Mouse (Mus musculus) kidney, adult 18-20 months (tissue): Measurements from ENCODE around the gene Phlpp2.

Experiments used
- DNase-seq: peaks from one replicate; pipeline ENCODE4 v3.0.0; 2021

The Phlpp2 gene

DNA sequence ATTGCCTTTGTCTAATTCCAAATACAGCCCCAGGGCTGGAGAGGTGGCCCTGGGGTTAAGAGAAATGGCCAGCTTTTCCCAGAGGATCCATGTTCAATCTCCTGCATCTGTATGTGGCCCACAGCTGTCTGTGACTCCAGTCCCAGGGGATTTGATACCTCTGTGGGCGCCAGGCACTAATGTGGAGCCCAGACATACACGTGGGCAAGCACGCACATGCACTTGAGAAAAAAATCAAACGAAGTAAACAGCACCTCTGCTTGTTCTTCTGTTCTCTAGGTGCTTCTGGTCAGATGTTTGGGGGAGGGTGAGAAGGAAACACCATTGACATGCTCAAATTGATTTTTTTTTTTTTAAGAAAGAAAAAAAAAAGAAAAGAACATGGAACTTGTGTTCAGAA is 95.8 kb downstream of the Phlpp2 start:
- DNase-seq = no peak

DNA sequence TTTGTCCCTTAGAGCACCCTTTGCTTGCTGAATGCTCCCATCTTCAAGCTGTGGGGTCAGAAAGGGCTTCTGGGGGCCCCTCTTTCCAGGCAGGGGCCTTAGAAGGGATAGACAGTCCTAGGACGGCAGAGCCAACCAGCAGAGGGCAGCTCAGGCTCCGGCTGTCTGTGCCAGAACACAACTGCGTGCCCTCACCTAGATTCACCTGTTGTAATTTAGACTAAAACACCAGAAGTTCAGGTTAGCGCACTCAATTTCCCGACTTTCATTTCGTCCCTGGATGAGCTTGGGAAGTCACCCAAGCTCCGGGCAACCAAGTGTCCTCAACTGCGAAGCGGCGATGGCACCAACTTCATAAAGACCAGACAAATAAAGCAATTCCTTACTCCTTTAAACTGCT is 100.5 kb downstream of the Phlpp2 start:
- DNase-seq = no peak

DNA sequence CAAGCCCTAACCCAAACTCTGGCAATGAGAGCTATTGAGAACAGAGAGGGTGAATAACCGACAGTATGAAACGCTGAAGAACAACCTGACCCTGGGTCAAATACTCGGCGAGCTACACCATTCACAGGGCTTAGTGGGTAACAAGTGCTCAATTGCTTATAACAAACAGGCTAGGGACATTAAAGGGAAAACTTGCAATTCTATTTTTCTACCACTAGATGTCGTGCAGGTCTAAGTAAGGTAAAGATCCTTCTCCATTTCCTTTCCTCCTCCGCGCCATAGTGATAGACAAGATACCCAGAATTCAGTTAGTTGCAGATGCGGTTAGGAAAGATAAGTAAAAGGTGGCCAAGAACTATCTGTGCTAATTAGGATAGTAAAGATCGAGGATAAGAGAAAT is 102.0 kb downstream of the Phlpp2 start:
- DNase-seq = no peak

DNA sequence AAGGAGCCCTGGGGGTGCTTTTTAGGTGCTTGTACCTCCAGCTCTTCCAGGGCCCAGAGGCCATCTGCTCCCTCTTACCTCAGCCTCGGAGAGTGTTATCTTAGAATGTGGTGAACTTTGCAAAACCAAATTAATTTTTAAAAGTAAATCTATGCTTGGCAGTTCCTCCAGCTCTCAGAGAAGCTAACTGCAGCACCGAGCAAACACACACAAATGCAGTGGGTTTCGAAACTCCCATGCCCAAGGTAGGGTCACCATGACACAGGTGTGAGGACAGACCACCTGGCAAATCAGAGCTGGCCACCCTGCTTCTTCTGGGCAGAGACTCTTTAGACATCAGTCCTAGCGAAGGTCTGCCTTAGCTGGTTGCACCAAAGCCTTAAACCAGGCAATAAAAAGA is 104.6 kb downstream of the Phlpp2 start:
- no peak for DNase-seq

DNA sequence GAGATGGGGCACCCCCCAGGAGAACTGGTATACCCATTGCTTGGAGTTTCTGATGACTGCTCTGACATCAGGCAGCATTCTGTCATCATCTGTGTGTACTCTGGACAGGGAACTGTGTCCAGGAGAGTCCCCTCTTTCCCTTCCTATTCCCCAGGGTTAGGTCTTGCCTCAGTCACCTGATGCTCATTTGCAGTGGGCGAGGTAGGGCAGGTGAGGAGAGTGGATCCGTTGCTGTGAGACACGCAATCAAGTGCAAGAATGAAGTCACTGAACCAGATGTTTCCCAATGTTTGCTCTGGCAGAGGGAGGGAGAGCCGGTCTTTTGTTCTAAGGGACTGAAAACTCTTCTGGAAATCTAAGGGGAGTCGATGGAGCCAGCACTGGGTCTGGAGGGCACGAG is 111.0 kb downstream of the Phlpp2 start:
- no peak for DNase-seq

DNA sequence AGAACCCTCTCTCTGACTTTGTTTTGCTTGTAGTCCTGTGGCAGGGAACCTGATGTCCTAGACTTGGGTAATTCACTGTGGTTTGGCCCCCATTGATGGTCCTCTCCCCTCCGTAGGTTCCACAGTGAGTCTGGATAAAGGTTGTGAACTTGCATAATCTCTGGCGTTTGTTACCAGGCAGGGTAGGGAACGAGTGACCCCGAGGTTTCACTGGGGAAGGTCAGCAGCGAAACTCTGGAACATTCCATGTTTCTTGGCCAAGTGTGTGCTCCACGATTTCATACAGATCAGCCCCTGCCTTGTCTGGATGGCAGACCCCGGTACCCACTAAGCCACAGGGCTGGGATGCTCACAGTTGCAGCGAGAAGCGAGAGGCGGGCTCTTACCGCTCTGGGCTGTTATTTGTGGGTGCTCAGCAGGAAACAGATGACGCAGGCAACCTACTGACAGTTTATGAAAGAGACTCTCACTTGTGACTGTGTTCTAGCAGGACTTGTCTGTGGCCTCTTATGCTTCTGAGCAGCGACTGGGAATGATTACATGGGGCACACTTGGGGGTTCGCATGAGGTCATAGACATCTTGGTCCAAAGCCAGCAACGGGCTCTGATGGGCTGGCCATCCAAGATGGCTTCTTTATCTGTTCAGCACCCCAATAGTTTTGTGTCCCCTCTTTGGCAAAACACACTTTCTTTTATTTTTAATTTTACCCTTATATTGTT is 114.2 kb downstream of the Phlpp2 start:
- DNase-seq = no peak

DNA sequence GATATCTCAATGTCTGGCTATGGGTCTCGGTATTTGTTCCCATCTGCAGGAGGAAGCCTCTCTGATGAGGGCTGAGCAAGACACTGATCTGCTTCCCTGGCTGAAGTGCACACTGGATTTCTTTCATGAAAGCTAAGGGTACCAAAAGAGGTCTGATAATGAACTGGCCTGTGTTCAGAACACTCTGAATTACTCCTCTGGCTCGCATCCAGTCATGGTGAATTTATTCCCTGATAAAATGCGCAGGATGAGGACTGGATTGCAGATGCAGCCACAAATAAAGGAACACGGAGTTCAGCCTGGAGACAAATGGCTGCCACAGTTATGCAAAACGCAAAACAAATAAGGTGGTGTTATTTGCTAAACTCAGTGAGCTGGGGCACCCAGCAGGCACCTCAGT is 115.6 kb downstream of the Phlpp2 start:
- no peak for DNase-seq

DNA sequence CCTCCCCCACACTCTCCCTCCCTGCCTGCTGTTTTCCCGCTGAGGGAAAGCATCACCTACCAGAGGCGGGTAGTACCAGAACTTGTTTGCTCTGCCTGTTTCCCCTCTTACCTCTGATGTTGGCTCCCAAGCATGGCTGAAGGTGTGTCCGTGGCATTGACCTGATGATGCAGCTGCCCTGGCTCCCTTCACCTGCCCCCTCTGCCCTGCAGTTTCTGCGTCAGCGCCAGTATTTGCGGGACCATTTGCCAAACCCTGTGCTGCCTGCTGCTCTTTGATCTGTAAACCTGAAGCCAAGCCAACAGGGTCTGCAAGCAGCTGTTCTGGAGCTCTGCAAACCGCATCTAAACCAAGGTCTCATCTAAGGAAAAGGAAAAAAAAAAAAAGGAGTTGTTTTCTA is 118.0 kb downstream of the Phlpp2 start:
- no peak for DNase-seq

DNA sequence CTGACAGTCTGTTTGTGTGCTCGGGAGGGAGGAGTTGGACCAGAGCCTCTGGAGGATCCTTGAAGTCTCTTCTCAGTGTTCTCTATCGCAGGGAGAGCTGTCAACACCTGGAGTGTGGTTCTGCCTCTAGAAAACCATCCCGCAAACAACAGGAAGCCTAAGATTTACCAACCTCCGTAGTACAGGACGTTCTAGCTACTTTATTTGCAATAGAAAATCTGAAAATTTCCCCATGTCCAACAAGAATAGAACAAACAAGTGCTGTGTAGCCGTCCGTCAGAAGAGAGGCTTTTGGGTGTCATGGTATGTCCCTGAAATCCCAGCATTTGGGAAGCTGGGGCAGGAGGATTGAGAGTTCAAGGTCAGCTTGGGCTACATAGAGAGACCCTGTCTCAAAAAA is 119.4 kb downstream of the Phlpp2 start:
- no peak for DNase-seq

DNA sequence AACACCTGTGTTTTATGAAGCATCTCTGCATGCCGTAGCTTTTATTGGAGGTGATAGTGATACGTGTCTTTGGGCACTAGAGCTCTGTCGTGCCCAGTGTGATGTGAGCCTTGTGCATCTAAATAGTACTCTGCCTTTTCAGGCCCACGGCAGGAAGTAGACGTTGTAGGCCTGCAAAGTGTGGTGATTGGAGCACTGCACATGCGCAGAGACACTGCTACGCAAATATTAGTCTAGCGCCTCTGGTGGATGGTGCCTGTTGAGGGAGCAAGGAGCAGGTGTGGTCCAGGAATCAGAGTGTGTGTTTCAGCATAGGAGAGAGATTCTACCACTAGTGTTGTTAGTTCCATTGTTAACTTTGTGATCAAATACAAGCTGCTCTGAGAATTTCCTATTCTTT is 120.8 kb downstream of the Phlpp2 start:
- no peak for DNase-seq

DNA sequence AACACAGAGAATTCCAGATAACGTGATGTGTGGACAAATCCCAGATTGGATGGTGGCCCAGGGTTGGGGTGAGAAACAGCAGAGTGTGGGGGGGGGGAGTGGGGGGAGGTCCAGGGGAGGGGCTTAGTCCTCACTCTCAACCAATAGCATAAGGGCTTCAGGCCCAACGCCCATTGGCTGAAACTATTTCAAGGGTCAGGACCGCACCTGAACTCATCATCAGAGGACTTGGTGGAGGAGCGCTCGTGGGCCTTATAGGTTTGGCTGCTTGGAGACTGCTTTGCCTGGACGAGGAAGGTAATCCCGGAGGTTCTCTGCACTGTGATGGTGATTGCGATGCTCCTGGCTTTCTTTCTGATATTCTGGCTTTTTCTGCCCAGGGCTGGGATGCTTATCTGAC is 121.9 kb downstream of the Phlpp2 start, which contains the start of gene Tat:
TSS of gene Tat (plus strand) at position 214 of the 400 bp plus-strand sequence.
- no peak for DNase-seq

DNA sequence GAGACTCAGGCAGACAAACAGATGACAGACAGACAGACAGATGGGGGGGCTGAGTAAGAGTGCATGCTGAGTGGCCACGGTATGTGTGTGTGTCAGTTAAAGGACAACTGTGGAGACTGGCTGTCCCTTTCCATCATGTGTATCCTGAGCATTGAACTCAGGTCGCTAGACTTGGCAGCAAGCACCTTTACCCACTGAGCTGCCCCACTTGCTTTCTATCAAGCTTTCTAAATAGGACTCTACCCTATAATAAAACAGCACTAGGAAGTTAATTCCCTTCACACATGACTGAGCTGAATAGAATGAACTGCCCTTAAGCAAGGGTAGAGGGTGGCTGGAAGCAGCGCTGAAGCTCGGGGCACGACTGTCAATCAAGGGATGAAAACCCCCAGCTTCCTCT is 123.8 kb downstream of the Phlpp2 start:
- no peak for DNase-seq

DNA sequence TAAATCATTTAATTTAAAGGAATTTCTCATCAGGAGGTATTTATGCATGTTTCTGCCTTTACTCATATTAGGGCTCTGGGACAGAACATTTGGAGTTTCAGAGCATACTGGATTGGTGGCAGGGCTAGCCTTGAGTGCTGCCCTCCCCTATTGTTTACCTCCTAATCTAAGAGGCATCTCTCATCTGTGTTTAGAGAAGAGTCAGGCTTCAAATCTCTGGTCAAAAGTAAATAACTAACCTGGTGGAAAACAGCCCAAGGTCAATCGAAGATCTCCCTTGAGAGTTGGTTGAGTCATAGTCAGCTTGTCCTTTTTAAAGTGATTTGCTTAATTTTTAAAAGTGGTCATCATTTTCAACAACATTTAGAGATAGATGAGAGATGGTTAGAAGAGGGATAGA is 124.6 kb downstream of the Phlpp2 start:
- no peak for DNase-seq
